Mouse (Mus musculus) large intestine, adult 2 months (tissue): ENCODE measurements around the gene Angel1. TPM values are rescaled to one million over a fixed set of nuclear protein-coding genes. Genes with fewer than 3 reads are reported as not detected.

Source experiments
- DNase-seq: peaks from one replicate; pipeline ENCODE4 v3.0.0-alpha.2; 2012; ENCODE audit warnings: low read depth, low spot score
- WGBS: fragments of 180-500 bp; shearing (Covaris S2); methylation state at CpG from one replicate; pipeline ENCODE4 v1.1.7; 2018; 5-methylcytosine and 5-hydroxymethylcytosine counted together
- polyA plus RNA-seq: library from polyadenylated mRNA; depleted of rRNA; stranded (reverse); fragments of >200 nt; gene quantifications from 2 replicates; pipeline ENCODE4 v1.2.3, GENCODE M21; 2012

The Angel1 gene
- polyA plus RNA-seq, 1 experiment: 2.7 TPM

DNA sequence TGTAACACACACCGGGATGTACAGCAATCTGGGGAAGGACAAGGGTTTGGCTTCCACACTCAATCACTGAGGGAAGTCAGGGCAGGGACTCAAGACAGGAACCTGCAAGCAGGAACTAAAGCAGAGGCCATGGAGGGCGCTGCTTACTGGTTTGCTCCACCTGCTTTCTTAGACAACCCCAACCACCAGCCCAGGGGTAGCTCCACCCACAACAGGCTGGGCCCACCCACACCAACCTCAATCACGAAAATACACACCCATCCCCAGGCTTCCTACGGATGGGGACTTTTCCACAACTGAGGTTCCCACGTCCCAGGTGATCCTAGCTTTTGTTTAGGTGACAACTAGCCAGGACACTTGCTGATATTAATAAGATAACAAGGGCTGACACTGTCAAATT lies 20.4 kb downstream of the Angel1 start:
- 85% methylated on average over 5 of the region's 5 CpGs for WGBS

GRCm38 (mm10) chr12:86702690-86703089 lies 23.6 kb downstream of the Angel1 start:
- no peak for DNase-seq
- WGBS: 91% methylated on average over 3 of the region's 3 CpGs

More for the DNA sequence above, 20.4 kb downstream of the Angel1 start:
- DNase-seq: no peak

DNA sequence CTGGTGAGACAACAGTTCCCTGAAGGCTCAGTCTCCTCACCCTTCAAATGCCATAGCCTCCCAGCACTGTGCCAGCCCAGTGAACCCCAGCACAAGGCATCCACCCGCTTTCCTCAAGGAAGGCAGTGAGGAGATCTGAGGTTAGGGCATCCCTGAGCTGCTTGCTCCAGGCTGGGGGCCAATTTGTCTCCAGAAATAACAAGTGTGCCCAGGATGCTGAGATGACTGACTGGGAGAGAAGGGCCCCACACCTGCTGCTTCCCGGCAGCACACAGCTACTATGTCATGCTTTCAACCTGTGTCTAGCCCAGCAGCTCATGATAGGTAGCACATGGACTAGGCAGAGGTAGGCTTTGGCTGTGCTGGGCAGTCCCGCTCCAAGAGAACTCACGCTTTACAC lies 24.8 kb downstream of the Angel1 start:
- 97% methylated on average over 4 of the region's 4 CpGs for WGBS

DNA sequence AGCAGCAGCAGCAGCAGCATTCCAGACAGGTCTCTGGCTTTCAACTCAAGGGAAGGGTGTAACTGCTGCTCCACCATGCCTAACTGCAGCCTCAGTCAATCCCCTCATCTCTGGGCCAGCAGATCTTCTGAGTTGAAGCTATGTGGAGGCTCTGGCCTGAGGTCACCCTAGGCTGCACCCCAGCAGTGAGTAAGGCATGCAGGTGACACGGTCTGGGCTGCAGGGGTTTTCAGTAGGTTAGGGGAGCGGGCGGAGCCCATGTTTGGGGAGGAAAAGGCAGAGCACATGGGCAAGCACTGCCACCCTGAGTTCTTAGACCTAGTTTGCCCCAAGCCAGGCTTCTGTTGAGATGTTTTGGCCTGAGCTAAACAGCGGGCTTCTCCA lies 25.3 kb downstream of the Angel1 start:
- WGBS: 76% methylated on average over 4 of the region's 4 CpGs
- DNase-seq: no peak

More for the DNA sequence above, 24.8 kb downstream of the Angel1 start:
- no peak for DNase-seq

DNA sequence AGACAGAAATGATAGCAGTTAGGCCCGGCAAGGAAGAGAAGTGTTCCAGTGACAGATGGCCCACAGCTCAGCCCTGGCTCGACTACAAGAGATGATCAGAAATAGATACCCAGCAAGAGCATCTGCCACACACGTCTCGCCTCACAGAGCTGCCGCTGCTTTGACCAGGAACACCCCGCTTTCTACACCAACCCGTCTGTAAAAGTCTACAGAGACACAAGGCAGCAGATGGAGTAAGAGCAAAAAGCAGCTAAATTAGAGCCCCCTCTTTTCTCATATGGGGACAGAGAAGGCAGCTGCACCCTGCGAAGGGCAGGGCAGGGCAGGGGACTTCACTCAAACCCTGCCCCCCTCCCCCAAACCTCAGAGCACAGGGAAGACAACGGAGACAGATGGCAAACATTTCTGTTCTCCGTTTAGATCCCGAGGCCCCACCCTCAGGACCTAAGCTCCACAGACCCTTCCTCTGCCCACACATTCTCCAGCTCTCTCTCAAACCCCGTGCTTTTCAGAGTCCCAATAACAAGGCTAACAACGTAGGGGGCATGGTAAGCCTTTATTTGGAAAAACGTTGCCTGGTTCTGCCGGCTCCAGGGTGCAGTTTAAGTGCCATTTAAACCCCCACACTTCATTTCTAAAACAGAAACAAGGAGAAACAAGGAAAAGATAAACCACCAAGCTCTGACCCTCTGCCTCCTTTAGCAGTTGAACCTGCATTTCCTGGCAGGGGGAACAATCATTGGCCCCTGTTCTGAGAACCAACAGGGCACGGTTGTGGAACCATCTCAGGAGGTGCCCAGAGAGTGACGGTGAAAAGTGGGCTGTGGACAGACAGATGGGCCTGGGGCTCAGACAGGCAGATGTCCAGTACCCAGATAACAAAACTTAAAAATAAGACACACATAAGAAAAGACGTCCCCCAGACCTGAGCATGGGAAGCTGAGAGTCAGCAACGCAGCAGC lies 26.0 kb downstream of the Angel1 start:
- no peak for DNase-seq
- WGBS: 58% methylated on average over 19 of the region's 19 CpGs

- no peak for DNase-seq
Observed at GRCm38 (mm10) chr12:86698537-86698936, 27.7 kb downstream of the Angel1 start.

DNA sequence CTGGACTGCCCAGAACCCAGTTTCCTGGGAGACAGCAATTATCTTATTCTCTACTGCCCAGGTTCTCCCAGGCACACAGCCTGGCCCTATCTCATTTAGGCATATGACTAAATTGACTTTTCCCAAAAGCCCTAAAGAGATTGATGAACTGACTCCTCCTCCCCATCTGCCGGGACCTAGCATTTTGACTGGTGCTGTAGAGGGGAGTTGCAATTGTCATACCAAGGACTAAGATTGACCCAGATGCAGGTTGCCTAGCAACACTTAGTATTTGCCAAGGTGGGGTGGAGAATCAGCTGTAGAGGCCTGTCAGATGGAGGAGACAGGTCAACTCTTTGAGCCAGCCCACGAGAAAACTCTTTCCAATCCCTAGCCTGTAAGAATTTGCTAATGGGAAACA lies 28.3 kb downstream of the Angel1 start:
- WGBS: 66% methylated on average over 2 of the region's 2 CpGs
- DNase-seq: no peak

DNA sequence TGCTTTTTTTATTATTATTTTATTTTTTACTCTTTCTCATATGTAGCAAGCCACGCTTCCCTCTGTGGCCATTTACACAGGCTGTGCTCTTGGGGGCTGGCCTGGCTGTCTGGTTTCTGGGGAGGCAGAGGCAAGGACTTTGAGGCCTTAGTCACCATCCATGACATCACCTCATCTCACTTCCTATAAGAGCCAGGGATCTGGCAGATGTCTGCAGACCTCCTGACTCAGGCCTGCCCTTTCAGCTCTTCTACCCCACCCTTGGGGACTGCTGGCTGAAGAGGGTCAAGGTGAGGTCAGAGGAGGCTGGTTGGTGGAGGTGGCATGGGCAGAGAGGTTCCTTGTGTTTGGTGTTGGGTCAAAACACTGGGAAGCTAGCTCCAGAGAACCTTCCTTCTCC lies 31.8 kb downstream of the Angel1 start:
- WGBS: 75% methylated on average over 1 of the region's 1 CpGs
- no peak for DNase-seq

- no peak for DNase-seq
Observed at GRCm38 (mm10) chr12:86693389-86693788, 32.9 kb downstream of the Angel1 start.

DNA sequence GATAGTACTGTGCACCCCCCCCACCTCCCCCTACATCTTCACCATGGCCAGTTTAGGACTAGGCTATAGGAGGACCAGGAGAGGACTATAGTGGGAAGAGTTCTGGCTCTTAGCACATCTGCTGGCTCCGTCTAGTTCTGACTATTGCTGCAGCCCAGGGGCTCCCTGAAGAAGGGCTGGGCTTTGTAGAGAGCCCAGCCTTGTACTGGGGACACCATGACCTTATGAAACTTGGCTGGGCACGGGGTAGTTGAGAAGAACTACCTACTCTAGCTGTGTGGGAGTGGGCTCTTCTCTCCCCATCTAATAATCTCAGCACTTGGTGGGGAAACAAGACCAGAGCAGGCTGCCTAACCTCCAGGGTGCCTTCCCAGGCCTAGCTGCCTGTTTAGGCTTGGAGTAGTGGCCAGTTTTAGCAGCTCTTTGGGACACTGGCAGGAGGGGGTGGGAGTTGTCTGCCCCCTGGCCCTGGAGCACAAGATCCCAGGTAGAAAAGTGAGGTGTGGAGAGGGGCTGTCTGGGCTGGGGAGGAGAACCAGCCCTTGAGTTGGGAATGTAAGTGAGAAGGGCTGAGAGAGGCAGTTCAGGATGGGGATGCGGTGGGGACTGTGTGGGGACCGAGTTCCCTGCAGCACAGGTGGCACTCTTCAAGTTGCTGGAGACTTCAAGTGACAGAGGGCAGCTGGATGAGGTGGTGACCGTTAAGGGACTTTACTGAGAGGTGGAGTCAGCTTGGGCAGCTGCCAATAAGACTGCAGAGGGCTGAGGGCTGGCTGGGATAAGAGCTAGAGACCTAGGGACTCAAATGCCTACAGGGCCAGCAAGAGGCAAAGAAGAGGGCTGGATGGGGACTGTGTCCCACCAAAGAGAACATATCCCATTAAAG lies 33.5 kb downstream of the Angel1 start:
- no peak for DNase-seq
- 42% methylated on average over 5 of the region's 5 CpGs for WGBS

DNA sequence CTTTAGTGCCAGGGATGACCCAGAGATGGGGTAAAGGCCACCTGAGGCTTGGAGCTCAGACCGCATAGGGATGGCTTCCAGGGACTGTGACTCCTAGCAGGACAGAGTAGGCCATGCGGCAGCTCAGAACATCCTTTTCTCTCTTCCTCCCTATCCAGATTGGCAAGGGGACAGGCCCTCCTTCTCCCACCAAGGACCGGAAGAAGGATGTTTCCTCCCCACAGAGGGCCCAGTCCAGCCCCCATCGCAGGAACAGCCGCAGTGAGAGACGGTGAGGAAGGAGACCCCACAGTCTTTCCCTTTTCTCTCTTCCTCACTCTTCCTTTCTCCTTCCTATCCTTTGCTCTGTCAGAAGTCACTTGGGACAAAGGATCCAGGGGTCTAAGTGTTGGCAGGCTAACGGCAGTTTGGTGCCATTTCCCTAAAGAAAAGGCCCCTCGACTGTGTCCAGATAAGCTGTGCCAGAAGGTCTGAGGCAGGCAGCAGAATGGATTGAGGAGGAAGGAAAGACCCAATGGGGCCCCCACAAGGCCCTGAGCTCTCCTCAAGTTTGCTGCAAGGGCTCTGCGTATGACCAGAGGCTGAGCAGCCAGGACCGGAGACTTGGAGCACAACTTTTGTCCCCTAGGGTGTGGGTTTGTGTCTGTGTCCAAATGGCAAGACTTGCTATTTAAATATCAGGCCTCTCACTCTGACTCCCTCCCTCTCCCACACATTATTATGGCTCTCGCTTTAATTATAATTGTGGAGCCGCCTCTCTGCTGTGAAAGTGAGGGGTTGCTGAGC lies 35.4 kb downstream of the Angel1 start:
- 85% methylated on average over 12 of the region's 12 CpGs for WGBS
- no peak for DNase-seq

- WGBS: 96% methylated on average over 27 of the region's 27 CpGs
- DNase-seq: no peak
Observed at GRCm38 (mm10) chr12:86688917-86689316, 37.3 kb downstream of the Angel1 start.

GRCm38 (mm10) chr12:86687971-86688573 lies 38.2 kb downstream of the Angel1 start:
- DNase-seq: no peak
- WGBS: 72% methylated on average over 4 of the region's 4 CpGs

GRCm38 (mm10) chr12:86687445-86687955 lies 38.8 kb downstream of the Angel1 start:
- no peak for DNase-seq
- 77% methylated on average over 4 of the region's 4 CpGs for WGBS

GRCm38 (mm10) chr12:86686551-86687330 lies 39.5 kb downstream of the Angel1 start:
- DNase-seq: no peak
- WGBS: 57% methylated on average over 13 of the region's 13 CpGs

- WGBS: 81% methylated on average over 9 of the region's 9 CpGs
- no peak for DNase-seq
Observed at GRCm38 (mm10) chr12:86685275-86685674, 41.0 kb downstream of the Angel1 start.

DNA sequence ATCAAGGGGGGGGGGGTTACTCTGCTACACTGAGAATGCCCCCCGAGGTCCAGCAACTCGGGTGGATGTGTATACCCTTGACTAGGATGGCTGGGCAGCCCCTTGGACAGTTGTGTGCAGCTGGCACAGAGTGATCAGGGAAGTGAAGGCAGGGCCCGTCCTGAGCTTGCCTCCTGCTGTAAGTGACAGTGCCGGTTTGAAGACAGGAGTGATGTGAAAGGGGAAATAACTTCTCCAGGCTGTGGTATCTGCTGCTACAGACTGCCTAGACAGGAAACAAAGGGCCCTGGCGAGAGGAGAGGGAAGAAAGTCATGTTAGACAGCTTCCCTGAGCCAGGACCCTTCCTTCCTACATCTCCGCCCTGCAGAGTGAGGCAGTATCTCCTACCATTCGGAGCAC lies 42.6 kb downstream of the Angel1 start:
- 55% methylated on average over 7 of the region's 7 CpGs for WGBS
- DNase-seq: no peak

DNA sequence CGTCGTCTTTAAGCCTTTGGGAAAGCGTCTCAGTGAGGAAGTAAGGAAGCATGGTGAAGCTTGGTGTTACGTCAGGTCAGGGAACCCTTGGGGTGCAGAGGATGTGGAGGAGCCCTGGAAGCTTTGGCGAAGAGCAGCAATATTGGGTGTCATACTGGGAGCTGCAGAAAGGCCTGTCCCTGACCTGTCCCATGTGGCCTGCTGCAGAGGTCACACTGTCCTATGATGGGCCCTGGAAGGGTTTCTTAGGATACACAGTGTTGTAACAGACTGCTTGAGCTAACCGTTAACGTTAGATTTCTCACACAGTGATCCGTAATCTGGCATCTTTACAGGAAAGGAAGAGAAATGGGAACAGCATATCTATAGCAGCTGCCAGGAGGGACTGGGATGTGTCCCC lies 44.1 kb downstream of the Angel1 start:
- 78% methylated on average over 8 of the region's 8 CpGs for WGBS
- no peak for DNase-seq
